Mouse (Mus musculus): ENCODE data around the gene Scamp3. TPM values are rescaled to one million over a fixed set of nuclear protein-coding genes. Genes with fewer than 3 reads are reported as not detected.

Scamp3 gene
- polyA plus RNA-seq, 1 experiment = 139 TPM

GRCm38 (mm10) chr3:89228180-89228549 is 50.9 kb downstream of the Scamp3 start:
- H3K79me2 ChIP-seq (ENCODE audit: control insufficient read depth, insufficient read depth) = no peaks in the 10 kb centered on the region
- TF ChIP-seq MYOG (IDR thresholded peaks at IDR 0.05; ENCODE audit: control insufficient read depth, extremely low read depth, insufficient read length) (no peak), CTCF (IDR thresholded peaks at IDR 0.05; ENCODE audit: control insufficient read depth, insufficient read depth, insufficient read length) (peak; percentile 87), CEBPB (IDR thresholded peaks at IDR 0.05; ENCODE audit: low read depth) (no peak)
- H3K4me3 ChIP-seq (ENCODE audit: insufficient read depth, poor library complexity, severe bottlenecking) = no peak overlapping the region
- no peaks in the 10 kb centered on the region for H3K36me3 ChIP-seq (ENCODE audit: control insufficient read depth, insufficient read depth)
- H3K27me3 ChIP-seq (ENCODE audit: control insufficient read depth, insufficient read depth, insufficient read length) = no peaks in the 10 kb centered on the region
- peak overlapping the region; percentile 7 for H3ac ChIP-seq (ENCODE audit: control insufficient read depth, insufficient read length, low read depth)
- H3K79me3 ChIP-seq (ENCODE audit: low read depth) = no peaks in the 10 kb centered on the region

- Histone ChIP-seq H3K79me3 (ENCODE audit: low read depth) (no peaks in the 10 kb centered on the region), H3K36me3 (ENCODE audit: control insufficient read depth, insufficient read depth) (no peaks in the 10 kb centered on the region), H3K4me3 (ENCODE audit: insufficient read depth, poor library complexity, severe bottlenecking) (no peak within 1 kb of the TSS), H3K27me3 (ENCODE audit: control insufficient read depth, insufficient read depth, insufficient read length) (no peaks in the 10 kb centered on the region), H3K79me2 (ENCODE audit: control insufficient read depth, insufficient read depth) (no peaks in the 10 kb centered on the region), H3ac (ENCODE audit: control insufficient read depth, insufficient read length, low read depth) (peak within 1 kb of the TSS; percentile 7)
- TF ChIP-seq FOSL1 (IDR thresholded peaks at IDR 0.05; ENCODE audit: insufficient read depth, low read length, poor library complexity, severe bottlenecking) (no peak), MAX (IDR thresholded peaks at IDR 0.05) (no peak)
Observed at GRCm38 (mm10) chr3:89228836-89229235, 51.6 kb downstream of the Scamp3 start, which contains the start of gene Muc1. Muc1 (plus strand) TSS chr3:89229057.

GRCm38 (mm10) chr3:89229276-89229675 is 52.0 kb downstream of the Scamp3 start:
- Histone ChIP-seq H3K79me3 (ENCODE audit: low read depth) (no peaks in the 10 kb centered on the region), H3K27me3 (ENCODE audit: control insufficient read depth, insufficient read depth, insufficient read length) (no peaks in the 10 kb centered on the region), H3ac (ENCODE audit: control insufficient read depth, insufficient read length, low read depth) (no peak overlapping the region), H3K4me3 (ENCODE audit: insufficient read depth, poor library complexity, severe bottlenecking) (no peak overlapping the region), H3K79me2 (ENCODE audit: control insufficient read depth, insufficient read depth) (no peaks in the 10 kb centered on the region), H3K36me3 (ENCODE audit: control insufficient read depth, insufficient read depth) (no peaks in the 10 kb centered on the region)
- TF ChIP-seq FOSL1 (IDR thresholded peaks at IDR 0.05; ENCODE audit: insufficient read depth, low read length, poor library complexity, severe bottlenecking) (no peak), MYOG (IDR thresholded peaks at IDR 0.05; ENCODE audit: control insufficient read depth, extremely low read depth, insufficient read length) (no peak), USF1 (IDR thresholded peaks at IDR 0.05; ENCODE audit: low read depth) (no peak), MYOD1 (IDR thresholded peaks at IDR 0.05; ENCODE audit: control insufficient read depth, insufficient read length, low read depth) (no peak), CEBPB (IDR thresholded peaks at IDR 0.05; ENCODE audit: low read depth) (no peak), CTCF (IDR thresholded peaks at IDR 0.05; ENCODE audit: control insufficient read depth, insufficient read depth, insufficient read length) (no peak), MAX (IDR thresholded peaks at IDR 0.05) (no peak)

DNA sequence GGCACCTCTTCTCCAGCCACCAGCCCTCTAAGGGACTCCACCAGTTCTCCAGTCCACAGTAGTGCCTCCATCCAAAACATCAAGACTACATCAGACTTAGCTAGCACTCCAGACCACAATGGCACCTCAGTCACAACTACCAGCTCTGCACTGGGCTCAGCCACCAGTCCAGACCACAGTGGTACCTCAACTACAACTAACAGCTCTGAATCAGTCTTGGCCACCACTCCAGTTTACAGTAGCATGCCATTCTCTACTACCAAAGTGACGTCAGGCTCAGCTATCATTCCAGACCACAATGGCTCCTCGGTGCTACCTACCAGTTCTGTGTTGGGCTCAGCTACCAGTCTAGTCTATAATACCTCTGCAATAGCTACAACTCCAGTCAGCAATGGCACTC is 53.3 kb downstream of the Scamp3 start:
- Histone ChIP-seq H3K79me2 (ENCODE audit: control insufficient read depth, insufficient read depth) (no peaks in the 10 kb centered on the region), H3K79me3 (ENCODE audit: low read depth) (no peaks in the 10 kb centered on the region), H3K4me3 (ENCODE audit: insufficient read depth, poor library complexity, severe bottlenecking) (no peak overlapping the region), H3K27me3 (ENCODE audit: control insufficient read depth, insufficient read depth, insufficient read length) (no peaks in the 10 kb centered on the region), H3ac (ENCODE audit: control insufficient read depth, insufficient read length, low read depth) (no peak overlapping the region), H3K36me3 (ENCODE audit: control insufficient read depth, insufficient read depth) (no peaks in the 10 kb centered on the region)
- no peak for TF ChIP-seq MYOD1 (IDR thresholded peaks at IDR 0.05; ENCODE audit: control insufficient read depth, insufficient read length, low read depth)
- TF ChIP-seq MYOG (IDR thresholded peaks at IDR 0.05; ENCODE audit: control insufficient read depth, extremely low read depth, insufficient read length) = no peak
- TF ChIP-seq FOSL1 (IDR thresholded peaks at IDR 0.05; ENCODE audit: insufficient read depth, low read length, poor library complexity, severe bottlenecking) = no peak
- no peak for TF ChIP-seq CEBPB (IDR thresholded peaks at IDR 0.05; ENCODE audit: low read depth)
- TF ChIP-seq USF1 (IDR thresholded peaks at IDR 0.05; ENCODE audit: low read depth) = no peak
- TF ChIP-seq MAX (IDR thresholded peaks at IDR 0.05) = no peak
- no peak for TF ChIP-seq CTCF (IDR thresholded peaks at IDR 0.05; ENCODE audit: control insufficient read depth, insufficient read depth, insufficient read length)

DNA sequence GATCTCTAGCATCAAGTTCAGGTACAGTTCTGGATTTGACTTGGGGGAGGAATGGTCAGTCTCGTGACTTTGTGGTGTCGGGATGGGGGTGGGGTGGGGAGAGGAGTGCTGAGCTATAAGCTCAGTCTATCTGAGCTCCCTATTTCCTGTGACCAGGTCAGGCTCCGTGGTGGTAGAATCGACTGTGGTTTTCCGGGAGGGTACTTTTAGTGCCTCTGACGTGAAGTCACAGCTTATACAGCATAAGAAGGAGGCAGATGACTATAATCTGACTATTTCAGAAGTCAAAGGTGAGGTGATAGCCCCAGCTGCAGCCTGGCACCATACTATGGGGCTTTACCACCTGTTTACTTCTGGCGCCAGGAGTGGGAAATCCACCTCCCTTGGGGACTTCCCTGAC is 54.1 kb downstream of the Scamp3 start:
- no peaks in the 10 kb centered on the region for H3K27me3 ChIP-seq (ENCODE audit: control insufficient read depth, insufficient read depth, insufficient read length)
- TF ChIP-seq FOSL1 (IDR thresholded peaks at IDR 0.05; ENCODE audit: insufficient read depth, low read length, poor library complexity, severe bottlenecking) = no peak
- peak; percentile 59 for TF ChIP-seq MYOD1 (IDR thresholded peaks at IDR 0.05; ENCODE audit: control insufficient read depth, insufficient read length, low read depth)
- TF ChIP-seq MAX (IDR thresholded peaks at IDR 0.05) = no peak
- H3K4me3 ChIP-seq (ENCODE audit: insufficient read depth, poor library complexity, severe bottlenecking) = no peak overlapping the region
- H3ac ChIP-seq (ENCODE audit: control insufficient read depth, insufficient read length, low read depth) = no peak overlapping the region
- no peaks in the 10 kb centered on the region for H3K79me2 ChIP-seq (ENCODE audit: control insufficient read depth, insufficient read depth)
- H3K79me3 ChIP-seq (ENCODE audit: low read depth) = no peaks in the 10 kb centered on the region
- H3K36me3 ChIP-seq (ENCODE audit: control insufficient read depth, insufficient read depth) = no peaks in the 10 kb centered on the region

GRCm38 (mm10) chr3:89231772-89232275 is 54.6 kb downstream of the Scamp3 start:
- H3K36me3 ChIP-seq (ENCODE audit: control insufficient read depth, insufficient read depth) = no peaks in the 10 kb centered on the region
- H3K79me2 ChIP-seq (ENCODE audit: control insufficient read depth, insufficient read depth) = no peaks in the 10 kb centered on the region
- TF ChIP-seq MYOD1 (IDR thresholded peaks at IDR 0.05; ENCODE audit: control insufficient read depth, insufficient read length, low read depth) (no peak), USF1 (IDR thresholded peaks at IDR 0.05; ENCODE audit: low read depth) (no peak), CEBPB (IDR thresholded peaks at IDR 0.05; ENCODE audit: low read depth) (no peak), MYOG (IDR thresholded peaks at IDR 0.05; ENCODE audit: control insufficient read depth, extremely low read depth, insufficient read length) (no peak), CTCF (IDR thresholded peaks at IDR 0.05; ENCODE audit: control insufficient read depth, insufficient read depth, insufficient read length) (no peak), MAX (IDR thresholded peaks at IDR 0.05) (no peak), FOSL1 (IDR thresholded peaks at IDR 0.05; ENCODE audit: insufficient read depth, low read length, poor library complexity, severe bottlenecking) (no peak)
- H3K27me3 ChIP-seq (ENCODE audit: control insufficient read depth, insufficient read depth, insufficient read length) = no peaks in the 10 kb centered on the region
- H3ac ChIP-seq (ENCODE audit: control insufficient read depth, insufficient read length, low read depth) = no peak overlapping the region
- no peaks in the 10 kb centered on the region for H3K79me3 ChIP-seq (ENCODE audit: low read depth)
- H3K4me3 ChIP-seq (ENCODE audit: insufficient read depth, poor library complexity, severe bottlenecking) = no peak overlapping the region

Small RNAs within 50 kb of the gene (microRNA-seq; reads per million reads assigned to microRNA genes)
- gene Mir92b (ENCODE audit: borderline microRNAs expressed) = 31.7 reads per million, percentile 66 among the genes with 10 or more reads in this experiment

Other genes with a start within 250 kb of the Scamp3 start
- gene Ash1l, start 226.9 kb upstream of the Scamp3 start, polyA plus RNA-seq (2012; fragmentation: generic; extraction: Trizol) = 5.4 TPM
- gene Dap3, start 226.3 kb upstream of the Scamp3 start, polyA plus RNA-seq (2012; fragmentation: generic; extraction: Trizol) = 123 TPM
- gene Rusc1, start 84.2 kb upstream of the Scamp3 start, polyA plus RNA-seq (2012; fragmentation: generic; extraction: Trizol) = 25.0 TPM
- 0.02 TPM for gene Gm43738, start 76.4 kb upstream of the Scamp3 start, polyA plus RNA-seq (2012; fragmentation: generic; extraction: Trizol)
- 384 TPM for gene Fdps, start 75.5 kb upstream of the Scamp3 start, polyA plus RNA-seq (2012; fragmentation: generic; extraction: Trizol)
- not detected for gene Pklr, start 41.3 kb upstream of the Scamp3 start, polyA plus RNA-seq (2012; fragmentation: generic; extraction: Trizol)
- gene Hcn3, start 17.3 kb upstream of the Scamp3 start, polyA plus RNA-seq (2012; fragmentation: generic; extraction: Trizol) = 0.15 TPM
- gene Clk2, start 12.7 kb upstream of the Scamp3 start, polyA plus RNA-seq (2012; fragmentation: generic; extraction: Trizol) = 14.5 TPM
- gene Fam189b, start 5.7 kb downstream of the Scamp3 start, polyA plus RNA-seq (2012; fragmentation: generic; extraction: Trizol) = 27.4 TPM
- 40.6 TPM for gene Gba, start 25.5 kb downstream of the Scamp3 start, polyA plus RNA-seq (2012; fragmentation: generic; extraction: Trizol)
- 9.1 TPM for gene Thbs3, start 37.7 kb downstream of the Scamp3 start, polyA plus RNA-seq (2012; fragmentation: generic; extraction: Trizol)
- gene Mtx1, start 49.6 kb downstream of the Scamp3 start, polyA plus RNA-seq (2012; fragmentation: generic; extraction: Trizol) = 248 TPM
- gene Muc1, start 51.6 kb downstream of the Scamp3 start, polyA plus RNA-seq (2012; fragmentation: generic; extraction: Trizol) = 0.20 TPM
- 299 TPM for gene Krtcap2, start 68.5 kb downstream of the Scamp3 start, polyA plus RNA-seq (2012; fragmentation: generic; extraction: Trizol)
- 11.0 TPM for gene Trim46, start 68.8 kb downstream of the Scamp3 start, polyA plus RNA-seq (2012; fragmentation: generic; extraction: Trizol)
- gene Dpm3, start 81.9 kb downstream of the Scamp3 start, polyA plus RNA-seq (2012; fragmentation: generic; extraction: Trizol) = 228 TPM
- 48.7 TPM for gene Slc50a1, start 93.1 kb downstream of the Scamp3 start, polyA plus RNA-seq (2012; fragmentation: generic; extraction: Trizol)
- 13.9 TPM for gene Efna1, start 103.7 kb downstream of the Scamp3 start, polyA plus RNA-seq (2012; fragmentation: generic; extraction: Trizol)
- 2.9 TPM for gene Efna3, start 145.5 kb downstream of the Scamp3 start, polyA plus RNA-seq (2012; fragmentation: generic; extraction: Trizol)
- gene Efna4, start 160.6 kb downstream of the Scamp3 start, polyA plus RNA-seq (2012; fragmentation: generic; extraction: Trizol) = 13.3 TPM
- 60.2 TPM for gene Adam15, start 172.5 kb downstream of the Scamp3 start, polyA plus RNA-seq (2012; fragmentation: generic; extraction: Trizol)
- 0.01 TPM for gene Dcst2, start 184.5 kb downstream of the Scamp3 start, polyA plus RNA-seq (2012; fragmentation: generic; extraction: Trizol)
- 0.20 TPM for gene Dcst1, start 187.8 kb downstream of the Scamp3 start, polyA plus RNA-seq (2012; fragmentation: generic; extraction: Trizol)
- 29.5 TPM for gene Zbtb7b, start 217.3 kb downstream of the Scamp3 start, polyA plus RNA-seq (2012; fragmentation: generic; extraction: Trizol)
- gene Lenep, start 225.3 kb downstream of the Scamp3 start, polyA plus RNA-seq (2012; fragmentation: generic; extraction: Trizol) = not detected
- 11.0 TPM for gene Flad1, start 234.4 kb downstream of the Scamp3 start, polyA plus RNA-seq (2012; fragmentation: generic; extraction: Trizol)
- 446 TPM for gene Cks1b, start 240.9 kb downstream of the Scamp3 start, polyA plus RNA-seq (2012; fragmentation: generic; extraction: Trizol)
- 86.3 TPM for gene Shc1, start 241.0 kb downstream of the Scamp3 start, polyA plus RNA-seq (2012; fragmentation: generic; extraction: Trizol)